Mouse (Mus musculus) ES-Bruce4 (cell line): ENCODE measurements around the gene Cd86.

ENCODE experiments used
- CTCF ChIP-seq: IDR thresholded peaks from one replicate; pipeline ENCODE4 v1.8.1; 2011; ENCODE audit warnings: low read depth, low read length
- EP300 ChIP-seq: IDR thresholded peaks from 2 replicates; pipeline ENCODE4 v1.6.1; 2011; ENCODE audit warnings: low read depth, low read length; ENCODE audit not compliant: insufficient read depth
- POLR2A ChIP-seq: IDR thresholded peaks from one replicate; pipeline ENCODE4 v1.8.1; 2011; ENCODE audit warnings: low read length; ENCODE audit not compliant: insufficient read depth

DNA sequence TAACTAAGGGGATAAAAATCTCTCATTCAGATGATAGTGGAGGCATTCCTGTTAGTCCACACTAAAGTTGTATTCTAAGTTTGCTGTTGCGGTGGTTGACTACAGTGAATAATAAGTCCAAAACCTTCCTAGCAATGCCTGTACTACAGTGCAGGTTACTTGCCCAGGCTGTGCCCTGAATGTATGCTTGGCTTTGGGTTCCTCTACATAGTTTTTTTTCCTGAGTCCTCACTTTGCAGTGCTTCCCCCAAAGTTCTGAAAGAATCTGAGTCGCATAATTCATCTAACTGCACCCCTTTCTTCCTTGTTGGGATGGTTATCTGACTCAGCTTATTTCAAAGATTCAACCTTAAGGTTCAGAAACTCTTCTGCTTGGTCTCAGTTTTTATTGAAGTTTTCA is 10.0 kb upstream of the Cd86 start:
- TF ChIP-seq CTCF (no peak), POLR2A (no peak), EP300 (no peak)
